Mouse (Mus musculus): ENCODE results near the gene Mcam.
"Not testable (repeated sequence)": the region's sequence is repeated elsewhere in the genome, so short reads cannot be mapped to it uniquely, and the experiment has no call there.

Mcam gene

DNA sequence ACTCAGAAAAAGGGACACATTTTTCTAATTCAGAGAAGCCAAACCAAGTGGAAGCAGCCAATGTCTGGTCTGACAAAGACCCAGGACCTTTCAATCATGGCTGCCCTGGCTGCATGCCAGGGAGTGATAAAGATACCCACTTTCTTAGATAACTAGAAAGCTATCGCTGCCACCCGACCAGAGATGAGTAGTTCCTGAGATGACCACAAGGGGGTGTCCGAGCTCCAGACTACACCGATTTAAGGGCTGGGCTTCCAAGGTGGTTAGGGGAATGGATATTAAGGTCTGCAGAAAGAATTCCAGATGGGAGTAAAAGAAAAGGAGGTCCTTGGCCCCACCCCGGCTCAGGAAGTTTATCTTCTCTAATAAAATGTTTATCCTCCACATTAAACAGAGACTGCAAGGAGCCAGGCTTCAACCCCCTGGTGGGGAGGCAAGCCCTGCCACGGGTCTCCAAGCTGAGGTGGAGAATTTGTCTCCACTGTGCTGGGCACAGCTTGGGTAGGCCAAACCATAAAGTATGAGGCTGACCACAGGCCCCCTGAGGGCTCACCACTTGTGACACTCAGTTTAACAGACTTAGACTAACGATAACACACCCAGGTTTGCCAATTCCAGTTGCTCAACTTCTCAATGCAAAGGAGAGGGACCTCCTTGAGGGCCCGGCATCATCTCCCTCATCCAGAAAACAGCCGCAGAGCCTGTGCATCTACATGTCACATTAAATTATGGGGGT, 24.7 kb upstream of the Mcam start:
- peak in 1 of 2 experiments; percentile 60 for DNase-seq (ENCODE audit: low spot score in 2 of 2)

DNA sequence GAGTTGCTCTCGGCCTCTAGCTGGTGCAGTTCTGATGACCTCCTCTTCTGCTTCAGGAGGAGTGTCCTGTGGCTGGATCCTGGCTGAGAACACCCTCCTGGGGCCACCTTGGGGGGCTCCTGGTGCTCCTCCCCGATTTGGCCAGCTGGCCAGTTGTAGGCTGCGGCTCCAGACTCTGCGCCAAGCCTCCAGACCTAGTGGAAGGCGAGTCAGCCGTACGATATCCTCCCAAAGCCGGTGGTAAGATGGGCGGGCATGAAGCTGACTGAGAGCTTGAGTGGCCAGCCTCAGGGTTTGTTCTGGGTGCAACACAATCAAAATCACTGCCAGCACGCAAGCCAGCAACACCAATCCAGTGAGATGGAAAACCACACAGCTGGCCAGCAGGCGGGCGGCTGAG, 22.4 kb upstream of the Mcam start:
- DNase-seq (ENCODE audit: low spot score in 2 of 2): not testable (repeated sequence)

DNA sequence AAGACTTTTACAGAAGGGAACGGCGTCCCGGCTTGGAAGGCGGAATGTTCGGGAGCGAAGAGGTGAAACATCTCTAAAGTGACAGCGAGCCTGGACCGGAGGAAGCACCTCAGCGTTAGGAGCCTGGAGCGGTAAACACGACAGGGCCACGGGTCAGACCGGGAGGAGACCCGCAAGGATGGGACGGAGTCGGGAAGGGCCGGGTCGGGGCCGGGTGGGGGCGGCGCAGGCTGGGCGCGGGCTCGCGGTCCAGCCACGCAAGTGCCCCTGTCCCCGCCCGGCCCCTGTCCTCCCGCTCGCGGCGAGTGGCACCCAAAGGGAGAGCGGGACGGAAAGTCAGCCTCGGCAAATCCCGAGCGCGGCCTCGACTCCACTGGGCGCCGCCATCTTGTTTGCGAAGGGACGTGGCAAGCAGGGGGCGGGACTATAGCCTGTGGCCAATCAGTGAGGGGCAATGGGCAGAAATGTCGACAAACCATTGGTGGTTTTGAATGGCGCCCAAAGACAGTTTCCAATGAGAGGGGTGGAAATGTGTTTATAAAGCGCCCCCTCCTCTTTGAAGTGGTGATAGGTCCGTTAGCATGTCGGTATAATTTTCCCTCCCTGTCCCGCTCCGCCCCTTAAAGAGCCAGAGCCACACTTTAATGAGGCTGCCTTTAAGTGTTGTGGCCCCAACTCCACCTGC, 21.0 kb upstream of the Mcam start, which contains the start of the genes Gm49380 and Rnf26:
TSS of gene Gm49380 (minus strand) at position 396 of the 685 bp plus-strand sequence.
TSS of gene Rnf26 (minus strand) at position 413 of the 685 bp plus-strand sequence.
- peak; percentile 91 to 95 for DNase-seq (ENCODE audit: low spot score in 2 of 2)

DNA sequence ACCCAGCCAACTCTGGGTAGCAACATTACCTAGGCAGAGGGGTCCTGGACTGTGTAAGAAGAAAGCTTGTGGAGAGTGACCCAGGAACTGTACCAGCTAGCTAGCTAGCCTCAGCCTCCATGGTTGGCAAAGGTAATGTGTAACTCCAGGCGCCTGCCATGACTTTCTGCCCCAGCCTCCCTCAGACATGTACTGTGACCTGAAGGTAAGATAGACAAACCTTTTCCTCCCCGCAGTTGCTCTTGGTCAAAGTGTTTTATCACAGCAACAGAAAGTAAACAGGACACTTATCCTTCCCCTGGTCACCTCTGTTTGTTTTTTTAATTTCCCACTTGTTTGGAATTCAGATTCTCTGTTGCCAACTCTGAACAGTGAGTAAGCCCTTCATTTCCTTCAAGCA, 19.8 kb upstream of the Mcam start:
- DNase-seq (ENCODE audit: low spot score in 2 of 2): no peak

DNA sequence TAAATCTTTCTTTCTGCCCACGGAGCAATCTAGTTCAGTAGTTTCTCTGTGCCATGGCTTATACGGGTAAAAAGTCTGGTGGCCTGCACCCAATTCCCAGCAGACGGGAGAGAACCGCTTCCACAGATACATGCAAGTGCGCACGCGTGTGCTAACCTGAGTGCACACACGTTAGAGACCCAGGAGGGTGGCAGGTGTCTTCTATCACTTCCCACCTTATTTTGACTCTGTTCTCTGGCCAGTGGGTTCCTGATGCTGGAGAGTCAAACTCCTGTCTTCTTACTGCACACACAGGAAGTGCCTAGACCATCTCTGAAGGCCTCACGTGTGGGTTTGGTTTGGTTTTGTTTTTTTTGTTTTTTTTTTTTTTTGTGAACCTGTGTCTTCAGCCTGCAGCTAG, 18.7 kb upstream of the Mcam start:
- DNase-seq (ENCODE audit: low spot score in 2 of 2): no peak

DNA sequence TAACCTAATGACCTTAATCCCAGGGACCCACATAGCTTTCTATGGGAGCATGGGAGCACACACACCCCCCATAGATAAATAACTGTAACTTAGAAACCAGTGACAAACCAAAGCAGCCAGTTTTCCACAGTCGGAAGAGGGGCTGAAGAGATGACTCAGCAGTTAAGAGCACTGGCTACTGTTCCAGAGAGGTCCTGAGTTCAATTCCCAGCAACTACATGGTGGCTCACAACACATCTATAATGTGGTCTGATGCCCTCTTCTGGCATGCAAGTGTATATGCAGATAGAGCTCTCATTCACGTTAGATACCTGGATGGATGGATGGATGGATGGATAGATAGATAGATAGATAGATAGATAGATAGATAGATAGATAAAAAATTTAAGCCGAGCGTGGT, 18.1 kb upstream of the Mcam start:
- DNase-seq (ENCODE audit: low spot score in 2 of 2): no peak

GRCm38 (mm10) chr9:44119011-44119410, 15.3 kb upstream of the Mcam start:
- DNase-seq (ENCODE audit: low spot score in 2 of 2): no peak

DNA sequence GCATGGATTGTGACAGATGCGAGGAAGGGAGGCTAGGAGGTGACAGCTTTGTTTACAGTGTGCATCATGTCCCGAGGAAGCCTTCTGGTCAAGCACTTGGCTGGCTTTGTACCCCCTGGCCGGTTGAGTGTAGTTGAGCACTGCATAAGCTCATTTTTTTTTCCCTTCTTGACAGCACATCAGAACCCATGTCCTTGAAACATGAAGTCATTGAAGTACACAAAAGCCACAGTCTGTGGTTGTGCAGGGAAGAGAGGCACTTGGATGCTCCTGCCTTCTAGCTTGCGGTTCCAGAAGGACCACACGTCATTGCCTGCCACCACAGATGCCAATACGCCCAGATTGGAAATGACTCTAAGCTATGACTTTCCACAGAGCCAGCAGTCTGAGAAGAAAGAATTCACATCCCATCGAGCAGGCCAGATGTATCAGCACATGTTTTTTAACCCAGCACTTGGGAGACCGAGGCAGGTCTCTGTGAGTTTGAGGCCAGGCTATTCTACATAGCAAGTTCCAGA, 14.3 kb upstream of the Mcam start:
- DNase-seq (ENCODE audit: low spot score in 2 of 2): no peak

DNA sequence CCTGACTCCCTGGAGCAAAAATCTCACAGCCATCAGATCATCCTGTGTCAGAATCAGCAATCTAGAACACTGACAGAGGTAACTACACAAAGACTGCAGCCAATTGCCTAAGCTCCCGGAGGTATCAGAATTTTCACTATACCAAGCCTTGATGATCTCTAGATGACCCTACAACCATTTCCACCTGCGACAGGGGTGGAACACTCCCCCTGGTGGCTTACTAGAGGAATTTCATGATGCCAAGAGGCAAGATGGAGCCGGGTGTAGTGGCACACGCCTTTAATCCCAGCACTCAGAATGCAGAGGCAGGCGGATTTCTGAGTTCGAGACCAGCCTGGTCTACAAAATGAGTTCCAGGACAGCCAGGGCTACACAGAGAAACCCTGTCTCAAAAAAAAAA, 10.0 kb upstream of the Mcam start:
- no peak for DNase-seq (ENCODE audit: low spot score in 2 of 2)

DNA sequence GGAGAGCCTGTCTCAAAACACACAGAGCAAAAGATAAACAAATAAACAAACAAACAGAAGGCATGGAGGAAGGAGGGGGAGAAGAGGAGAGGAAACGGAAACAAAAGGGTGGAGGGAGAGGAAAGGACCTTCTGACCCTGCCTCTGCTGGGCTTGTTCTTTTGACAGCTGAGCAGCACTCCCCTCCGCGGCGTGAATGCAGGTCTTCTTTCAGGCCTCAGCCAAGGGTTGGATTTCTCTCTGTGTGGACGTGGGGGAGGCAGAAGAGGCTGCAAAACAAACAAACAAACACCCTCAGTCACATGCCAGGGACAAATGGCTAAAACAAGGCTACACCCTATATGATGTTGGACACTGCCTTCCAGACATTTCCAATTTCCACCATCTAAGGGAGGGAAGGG, 9.2 kb upstream of the Mcam start:
- no peak for DNase-seq (ENCODE audit: low spot score in 2 of 2)

DNA sequence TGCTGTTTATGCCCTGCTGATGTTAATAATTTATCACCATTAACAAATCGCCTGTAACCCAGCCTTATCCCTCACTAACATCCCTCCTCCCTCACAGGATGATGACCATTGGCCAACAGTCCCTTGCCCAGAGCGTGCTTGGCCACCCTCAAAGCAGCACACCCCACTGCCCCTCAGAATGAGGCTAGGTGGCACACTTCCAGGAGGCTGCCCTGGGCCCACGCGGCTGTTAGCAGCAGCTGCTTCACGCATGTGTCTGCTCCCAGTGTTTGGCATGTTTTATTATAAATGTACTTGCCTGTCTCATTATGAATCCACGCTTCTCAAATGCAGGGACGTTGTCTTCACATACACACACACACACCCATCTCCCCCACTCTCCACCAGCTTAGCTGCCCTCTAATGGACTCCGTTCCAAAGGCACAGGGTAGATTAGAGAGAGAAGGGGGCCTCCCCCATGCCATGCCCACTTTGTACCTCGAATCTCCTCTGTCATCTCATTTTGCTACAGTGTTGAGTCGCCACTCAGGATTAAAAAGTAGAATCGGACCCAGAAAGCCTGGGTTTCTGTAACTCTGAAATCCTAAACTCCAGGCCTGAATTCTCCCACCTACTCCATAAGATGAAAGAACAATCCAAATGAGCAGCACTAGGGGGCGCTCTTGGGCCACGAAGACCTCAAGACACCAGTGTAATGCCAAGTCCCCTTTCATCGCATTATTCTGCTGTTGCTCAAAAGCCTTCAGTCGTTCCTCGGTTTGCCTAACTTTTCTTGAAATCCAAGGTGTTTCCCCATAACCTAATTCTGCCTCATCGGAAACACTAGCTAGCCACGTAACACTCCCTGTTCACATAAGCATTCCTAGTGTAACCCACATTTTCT, 8.5 kb upstream of the Mcam start:
- peak; percentile 76 to 85 for DNase-seq (ENCODE audit: low spot score in 2 of 2)

DNA sequence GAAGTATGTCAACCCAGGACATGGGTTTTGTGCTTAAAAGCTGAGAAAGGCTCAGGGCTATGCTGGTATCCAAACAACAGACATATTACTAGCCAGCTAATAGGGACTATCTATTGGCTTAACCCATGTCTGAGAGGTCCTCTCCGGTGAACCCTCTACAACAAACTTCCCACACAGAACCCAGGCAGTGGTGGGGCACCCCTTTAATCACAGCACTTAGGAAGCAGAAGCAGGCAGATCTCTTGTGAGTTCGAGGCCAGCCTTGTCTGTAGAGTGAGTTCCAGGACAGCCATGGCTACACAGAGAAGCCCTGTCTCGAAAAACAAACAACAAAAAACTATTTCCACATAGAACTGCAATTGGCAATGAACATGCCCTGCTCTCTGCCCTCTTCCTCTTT, 7.5 kb upstream of the Mcam start:
- DNase-seq (ENCODE audit: low spot score in 2 of 2): no peak

DNA sequence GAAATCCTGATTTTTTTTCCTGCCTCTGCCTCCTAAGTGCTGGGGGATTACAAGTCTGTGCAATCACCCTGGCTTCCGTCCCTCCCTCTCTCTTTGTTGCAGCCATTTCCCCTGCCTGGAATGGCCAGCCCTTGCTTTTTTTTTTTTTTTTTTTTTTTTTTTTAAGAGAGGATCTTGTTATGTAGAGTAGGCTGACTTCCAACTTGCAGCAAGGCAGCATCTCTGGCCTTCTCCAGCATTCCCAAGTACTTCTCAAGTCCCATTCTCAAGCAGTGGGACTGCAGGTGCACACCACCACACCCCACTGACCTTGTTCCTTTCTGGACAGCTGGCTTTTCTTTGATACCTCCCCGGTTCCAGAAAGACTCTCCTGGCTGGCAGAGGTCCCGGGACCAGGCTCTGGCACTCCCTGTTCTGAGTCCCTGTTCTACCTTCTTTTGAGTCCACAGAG, 6.9 kb upstream of the Mcam start:
- no peak for DNase-seq (ENCODE audit: low spot score in 2 of 2)

- no peak for DNase-seq (ENCODE audit: low spot score in 2 of 2)
Observed at GRCm38 (mm10) chr9:44129633-44130032, 4.6 kb upstream of the Mcam start.

- peak in 1 of 2 experiments; percentile 70 for DNase-seq (ENCODE audit: low spot score in 2 of 2)
Observed at GRCm38 (mm10) chr9:44130034-44130433, 4.2 kb upstream of the Mcam start.

DNA sequence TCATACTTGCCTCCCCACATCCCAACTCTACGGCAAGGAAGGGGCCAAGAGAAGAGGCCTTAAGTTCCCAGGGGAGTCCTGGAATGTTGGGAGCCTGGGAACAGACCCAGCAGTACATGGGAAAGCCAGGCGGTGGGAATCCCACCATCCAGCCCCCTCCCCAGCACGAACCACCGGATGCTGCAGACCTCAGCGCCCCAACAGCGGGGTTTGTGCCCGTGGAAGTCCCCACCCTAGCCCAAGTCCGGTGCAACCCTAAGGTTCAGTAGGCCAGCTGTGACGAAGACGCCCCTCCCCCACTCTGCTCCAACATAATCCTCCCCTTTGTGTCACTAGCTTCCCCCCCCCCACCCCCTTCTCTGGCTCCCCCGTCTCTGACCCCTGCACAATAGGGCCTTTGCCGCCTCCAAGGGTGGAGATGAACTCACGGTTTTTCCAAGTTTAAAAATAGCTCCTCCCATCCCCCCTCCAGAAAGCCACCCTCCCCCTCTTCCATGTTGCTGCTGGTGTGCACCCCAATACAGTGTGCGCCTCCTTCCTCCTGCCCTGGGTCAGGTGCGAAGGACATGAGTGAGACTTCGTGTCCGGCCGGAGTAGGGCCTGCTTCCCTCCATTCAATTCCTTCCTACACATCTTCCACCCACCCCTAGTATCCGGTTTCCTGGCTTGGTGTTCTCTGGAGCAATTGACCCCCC, 3.5 kb upstream of the Mcam start:
- DNase-seq (ENCODE audit: low spot score in 2 of 2): no peak

- DNase-seq (ENCODE audit: low spot score in 2 of 2): no peak
Observed at GRCm38 (mm10) chr9:44131276-44131590, 3.0 kb upstream of the Mcam start.

- no peak for DNase-seq (ENCODE audit: low spot score in 2 of 2)
Observed at GRCm38 (mm10) chr9:44132200-44132599, 2.1 kb upstream of the Mcam start.

GRCm38 (mm10) chr9:44133287-44133686, 982 bp upstream of the Mcam start:
- DNase-seq (ENCODE audit: low spot score in 2 of 2): no peak

GRCm38 (mm10) chr9:44134851-44135730, 822 bp downstream of the Mcam start:
- peak in 1 of 2 experiments; percentile 65 for DNase-seq (ENCODE audit: low spot score in 2 of 2)

Data from urinary bladder, postnatal 36 days (tissue).